Mouse (Mus musculus) neural tube, embryonic 14.5 days (tissue): ENCODE results near the gene Tnk2. TPM values are rescaled to one million over a fixed set of nuclear protein-coding genes. Genes with fewer than 3 reads are reported as not detected.

ENCODE experiments used
- ATAC-seq: fragments of 200-750 bp; cut with Nextera tagmentation; 2 replicates; pipeline ENCODE4 v1.8.0; 2017; ENCODE audit warnings: low read depth, mild to moderate bottlenecking, moderate TSS enrichment, moderate library complexity
- H3K27ac ChIP-seq: fragments of 300-500 bp; sonication (generic); 2 replicates; pipeline ENCODE4 v1.5.1; 2014; ENCODE audit warnings: low read depth, mild to moderate bottlenecking, control low read depth, low read length, moderate library complexity, mixed read lengths
- H3K27me3 ChIP-seq: fragments of 300-500 bp; sonication (generic); 2 replicates; pipeline ENCODE4 v1.6.1; 2014; ENCODE audit warnings: low read length; ENCODE audit not compliant: control insufficient read depth, insufficient read depth
- H3K36me3 ChIP-seq: fragments of 300-500 bp; sonication (generic); 2 replicates; pipeline ENCODE4 v1.6.1; 2014; ENCODE audit warnings: low read length, mixed read lengths; ENCODE audit not compliant: control insufficient read depth, insufficient read depth
- H3K4me1 ChIP-seq: fragments of 300-500 bp; sonication (generic); 2 replicates; pipeline ENCODE4 v1.6.1; 2014; ENCODE audit warnings: low read length; ENCODE audit not compliant: control insufficient read depth, insufficient read depth
- H3K4me2 ChIP-seq: fragments of 300-500 bp; sonication (generic); 2 replicates; pipeline ENCODE4 v1.6.1; 2014; ENCODE audit warnings: mild to moderate bottlenecking, low read depth, low read length, control low read depth
- H3K4me3 ChIP-seq: fragments of 300-500 bp; sonication (generic); 2 replicates; pipeline ENCODE4 v1.5.1; 2014; ENCODE audit warnings: low read depth, low read length, control low read depth, mixed read lengths
- H3K9ac ChIP-seq: fragments of 300-500 bp; sonication (generic); replicated peaks from 2 replicates; pipeline ENCODE4 v1.6.1; 2014; ENCODE audit warnings: low read depth, mild to moderate bottlenecking, control low read depth, low read length, mixed read lengths
- H3K9me3 ChIP-seq: fragments of 300-500 bp; sonication (generic); 2 replicates; pipeline ENCODE4 v1.6.1; 2016; ENCODE audit warnings: low read length; ENCODE audit not compliant: control insufficient read depth
- WGBS: fragments of 180-500 bp; shearing (Covaris S2); extraction: QIAGEN DNeasy Blood & Tissue Kit; methylation state at CpG from one replicate; pipeline ENCODE4 v1.1.7; 2014; 5-methylcytosine and 5-hydroxymethylcytosine counted together
- polyA plus RNA-seq: library from polyadenylated mRNA; unstranded; fragments of >200 nt; fragmentation: Nextera tagmentation; extraction: Ambion mirVana; gene quantifications from 2 replicates; pipeline ENCODE4 v1.2.1, GENCODE M21; 2014

Gene Tnk2
- polyA plus RNA-seq, 1 experiment from 2014 or later: 18.7 TPM

DNA sequence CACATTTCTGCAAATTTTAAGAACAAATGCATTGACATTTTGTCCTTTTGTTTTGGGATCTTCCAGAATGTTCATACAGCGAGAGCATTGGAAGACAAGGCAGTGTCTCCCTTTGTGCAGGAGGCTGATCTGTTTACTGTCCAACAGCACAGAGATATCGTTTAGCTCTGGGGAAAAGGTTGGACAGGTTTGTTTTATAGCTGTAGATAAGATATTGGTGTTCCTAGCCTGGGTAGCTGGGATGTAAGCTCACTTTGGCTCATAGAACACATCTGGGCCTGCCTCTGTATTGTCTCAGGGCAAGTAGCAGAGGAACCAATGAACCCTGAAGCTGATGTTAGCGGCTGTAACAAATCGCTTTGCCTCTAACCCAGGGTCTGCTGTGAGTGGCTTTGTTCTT, 80.1 kb downstream of the Tnk2 start:
- WGBS: 78% methylated on average over 4 of the region's 4 CpGs
- Histone ChIP-seq H3K27ac (no peak overlapping the region), H3K9ac (no peak overlapping the region), H3K4me2 (no peak overlapping the region), H3K27me3 (no peaks in the 10 kb centered on the region), H3K4me1 (no peaks in the 10 kb centered on the region), H3K4me3 (no peak overlapping the region), H3K9me3 (no peaks in the 10 kb centered on the region), H3K36me3 (no peaks in the 10 kb centered on the region)
- no peak for ATAC-seq

DNA sequence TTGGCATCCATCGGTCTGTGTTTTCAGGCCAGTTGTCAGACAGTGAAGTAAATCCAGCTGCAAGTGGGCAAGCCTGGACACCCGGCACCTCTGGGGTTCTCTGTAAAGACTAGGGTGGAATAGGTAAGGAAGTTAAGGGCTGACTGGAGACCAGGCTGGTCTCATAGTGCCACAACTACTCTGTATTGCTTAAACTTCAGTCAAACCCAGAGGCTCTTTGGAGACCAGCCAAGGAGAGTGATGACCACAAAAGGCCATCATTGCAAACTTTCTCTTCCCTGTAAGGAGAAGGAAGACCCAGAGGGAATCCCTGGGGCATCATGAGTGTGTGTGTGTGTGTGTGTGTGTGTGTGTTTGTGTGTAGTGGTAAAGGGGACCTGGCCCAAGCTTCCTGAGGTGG, 80.6 kb downstream of the Tnk2 start:
- Histone ChIP-seq H3K4me3 (no peak overlapping the region), H3K27ac (no peak overlapping the region), H3K4me2 (no peak overlapping the region), H3K9me3 (no peaks in the 10 kb centered on the region), H3K9ac (no peak overlapping the region), H3K36me3 (no peaks in the 10 kb centered on the region), H3K4me1 (no peaks in the 10 kb centered on the region), H3K27me3 (no peaks in the 10 kb centered on the region)
- ATAC-seq: no peak
- WGBS: 88% methylated on average over 2 of the region's 2 CpGs

DNA sequence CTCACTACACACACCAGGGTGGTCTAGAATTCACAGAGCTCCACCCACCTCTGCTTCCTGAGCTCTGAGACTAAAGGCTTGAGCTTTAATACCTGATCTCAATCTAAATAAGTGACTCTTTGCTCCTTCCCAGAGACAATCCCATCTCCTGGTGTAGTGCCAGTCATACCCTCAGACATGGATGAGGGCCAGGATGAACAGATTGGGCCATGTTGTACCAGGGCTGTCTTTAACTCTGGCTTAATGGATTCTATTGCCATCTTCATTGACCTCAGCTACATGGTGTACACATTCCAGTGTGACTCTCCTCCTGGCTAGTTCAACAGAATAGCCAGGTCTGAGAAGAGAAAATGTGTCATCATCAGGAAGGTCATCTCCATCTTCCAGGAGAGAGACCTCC, 82.8 kb downstream of the Tnk2 start:
- Histone ChIP-seq H3K27me3 (no peaks in the 10 kb centered on the region), H3K4me3 (no peak overlapping the region), H3K9me3 (no peaks in the 10 kb centered on the region), H3K4me2 (no peak overlapping the region), H3K4me1 (no peaks in the 10 kb centered on the region), H3K27ac (no peak overlapping the region), H3K9ac (no peak overlapping the region), H3K36me3 (no peaks in the 10 kb centered on the region)
- no peak for ATAC-seq

DNA sequence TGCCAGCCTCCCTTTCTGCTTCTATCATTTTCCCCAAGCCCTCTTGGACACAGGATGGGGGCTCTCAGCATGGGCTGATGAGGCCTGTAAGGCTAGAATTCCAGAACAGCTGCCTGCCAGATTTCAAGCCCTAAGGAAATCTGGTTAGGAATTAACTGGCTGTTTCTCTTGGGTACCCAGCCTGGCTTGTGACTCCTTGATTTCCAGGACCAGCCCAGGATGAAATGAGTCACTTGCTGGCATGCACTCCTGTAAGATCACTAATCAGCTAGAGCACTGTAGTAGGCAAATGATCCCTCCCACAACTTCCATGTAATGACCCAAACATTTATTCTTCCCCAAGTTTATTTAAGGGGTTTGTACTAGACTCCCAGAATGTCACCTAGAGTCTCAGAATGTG, 84.6 kb downstream of the Tnk2 start:
- Histone ChIP-seq H3K9me3 (no peaks in the 10 kb centered on the region), H3K36me3 (no peaks in the 10 kb centered on the region), H3K4me2 (no peak overlapping the region), H3K9ac (no peak overlapping the region), H3K27me3 (no peaks in the 10 kb centered on the region), H3K27ac (no peak overlapping the region), H3K4me3 (no peak overlapping the region), H3K4me1 (no peaks in the 10 kb centered on the region)
- ATAC-seq: no peak

DNA sequence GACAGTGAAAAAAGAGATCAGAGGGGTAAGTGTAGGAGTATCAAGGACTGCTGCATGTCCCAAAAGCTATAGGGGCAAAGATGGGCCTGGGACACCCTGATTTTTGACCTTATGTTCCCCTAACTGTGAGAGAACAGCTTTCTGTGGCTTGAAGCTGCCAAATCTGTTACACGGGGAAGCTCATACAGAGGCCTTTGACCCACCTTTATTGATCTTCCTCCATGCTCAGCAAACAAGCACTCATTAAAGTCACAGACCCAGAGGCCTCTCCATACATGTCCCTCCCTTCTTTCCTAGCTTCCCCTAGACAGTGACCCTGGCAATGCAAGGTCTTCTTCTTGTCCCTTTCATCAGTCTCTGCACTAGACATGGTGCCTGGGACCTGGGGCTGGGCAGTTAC, 85.1 kb downstream of the Tnk2 start:
- H3K36me3 ChIP-seq: no peaks in the 10 kb centered on the region
- no peak overlapping the region for H3K9ac ChIP-seq
- H3K27me3 ChIP-seq: no peaks in the 10 kb centered on the region
- no peaks in the 10 kb centered on the region for H3K9me3 ChIP-seq
- H3K4me3 ChIP-seq: no peak overlapping the region
- WGBS: 71% methylated on average over 1 of the region's 1 CpGs
- ATAC-seq: no peak
- H3K4me2 ChIP-seq: no peak overlapping the region
- H3K4me1 ChIP-seq: no peaks in the 10 kb centered on the region
- no peak overlapping the region for H3K27ac ChIP-seq

Other genes with a start within 250 kb of the Tnk2 start
- gene Tm4sf19, start 243.4 kb upstream of the Tnk2 start, polyA plus RNA-seq: not detected in 2 replicates
- 35.1 and 41.2 TPM in 2 replicates for gene Tctex1d2, start 224.2 kb upstream of the Tnk2 start, polyA plus RNA-seq
- 50.9 and 53.2 TPM in 2 replicates for gene Pcyt1a, start 213.0 kb upstream of the Tnk2 start, polyA plus RNA-seq
- gene Slc51a, start 156.0 kb upstream of the Tnk2 start, polyA plus RNA-seq: 0.17 and 0.40 TPM in 2 replicates
- gene Zdhhc19, start 147.6 kb upstream of the Tnk2 start, polyA plus RNA-seq: not detected in 2 replicates
- 43.6 and 72.1 TPM in 2 replicates for gene Tfrc, start 35.0 kb upstream of the Tnk2 start, polyA plus RNA-seq
- 0.08 and 0.35 TPM in 2 replicates for gene Muc4, start 92.0 kb downstream of the Tnk2 start, polyA plus RNA-seq
- not detected in 2 replicates for gene Muc20, start 153.6 kb downstream of the Tnk2 start, polyA plus RNA-seq
- gene Smbd1, start 166.6 kb downstream of the Tnk2 start, polyA plus RNA-seq: not detected in 2 replicates
- gene Fyttd1, start 233.6 kb downstream of the Tnk2 start, polyA plus RNA-seq: 136 and 147 TPM in 2 replicates
- gene Rubcn, start 233.9 kb downstream of the Tnk2 start, polyA plus RNA-seq: 29.1 and 34.0 TPM in 2 replicates